8 mouse cellular contexts compared by ENCODE assay signal in the genomic region with DNA sequence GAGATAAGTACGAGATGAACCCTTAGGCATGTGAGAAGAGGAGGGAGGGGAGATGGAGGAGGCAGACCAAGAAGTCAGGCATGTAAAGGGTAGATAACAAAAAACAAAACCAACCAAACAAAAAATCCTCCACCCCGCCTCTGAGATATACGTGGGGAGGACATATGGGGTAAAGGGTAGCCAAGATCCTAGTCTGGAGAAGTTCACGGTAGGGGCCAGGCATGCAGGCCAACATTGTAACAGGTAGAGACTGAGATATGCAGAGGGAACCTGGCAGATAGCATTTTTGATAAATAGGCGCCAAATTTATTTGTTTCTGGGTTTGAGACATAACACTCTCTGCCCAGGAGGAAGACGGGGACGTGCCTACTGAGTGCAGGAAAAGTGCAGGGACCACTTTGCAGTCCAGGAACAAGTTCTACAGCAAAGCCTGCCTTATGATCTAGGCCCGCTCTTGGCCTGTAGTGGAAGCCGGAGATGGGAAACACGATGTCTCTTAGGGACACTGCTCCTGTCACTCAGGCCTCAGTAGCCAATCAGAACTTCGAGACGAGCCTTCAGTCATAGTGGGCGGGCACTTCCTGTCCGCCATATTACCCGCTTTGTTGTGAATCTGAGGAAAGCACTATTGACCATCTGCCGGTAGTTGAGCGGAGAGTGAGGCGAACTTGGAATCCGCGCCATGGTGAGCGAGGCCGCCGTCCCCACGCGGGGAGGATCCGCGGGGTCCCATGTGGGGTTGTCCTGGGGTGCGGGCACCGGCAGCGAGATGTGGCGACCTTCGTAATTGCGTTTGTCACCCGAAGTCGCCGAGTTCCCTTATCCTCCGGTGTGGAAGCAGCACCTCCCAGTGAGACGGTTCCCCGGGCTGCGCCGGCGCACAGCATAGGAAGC. TPM values are rescaled to one million over a fixed set of nuclear protein-coding genes. Genes with fewer than 3 reads are reported as not detected.
A peak's percentile ranks its signal among the peaks of the same experiment; 100 is the strongest.
DNase-seq lines count a peak whose midpoint lies in the region; ATAC-seq and TF ChIP-seq lines count a peak whose summit lies in the region.
"Not testable (repeated sequence)": the region's sequence is repeated elsewhere in the genome, so short reads cannot be mapped to it uniquely, and the experiment has no call there.

A gene (plus strand): TSS at position 626 of the 894 bp plus-strand sequence.

- peak; percentile 62 for DNase-seq in B cell, adult 2 months
- peak; percentile 94 for DNase-seq in brain, embryonic 14.5 days (ENCODE audit: low read depth)
- peak; percentile 92 for DNase-seq in midbrain, postnatal 0 days (ENCODE audit: low spot score)
- DNase-seq in spleen, postnatal 36 days (ENCODE audit: low spot score in 2 of 2) = peak; percentile 38 to 55

- not testable (repeated sequence) for H3K9me3 ChIP-seq in erythroblast, embryonic 14.5 days (ENCODE audit: control insufficient read depth, low read length); heart, embryonic 11.5 days (replicated peaks; ENCODE audit: control insufficient read depth, low read length); kidney, embryonic 15.5 days (replicated peaks); limb, embryonic 15.5 days; midbrain, postnatal 0 days (ENCODE audit: low read length)

- ATAC-seq in heart, embryonic 11.5 days (replicated peaks; ENCODE audit: insufficient number of reproducible peaks, low FRiP score, low TSS enrichment) = peak; percentile 93
- peak; percentile 98 for ATAC-seq in kidney, embryonic 15.5 days (replicated peaks; ENCODE audit: low FRiP score)
- ATAC-seq in limb, embryonic 15.5 days (ENCODE audit: insufficient number of reproducible peaks, low FRiP score, low TSS enrichment, low read depth) = peak; percentile 95
- ATAC-seq in midbrain, postnatal 0 days (ENCODE audit: low FRiP score) = peak; percentile 99

- 15% methylated on average over 42 of the region's 42 CpGs for WGBS in heart, embryonic 11.5 days (ENCODE audit: insufficient replicate concordance)
- 17% methylated on average over 42 of the region's 42 CpGs for WGBS in kidney, embryonic 15.5 days
- 16% methylated on average over 42 of the region's 42 CpGs for WGBS in limb, embryonic 15.5 days
- 18% methylated on average over 42 of the region's 42 CpGs for WGBS in midbrain, postnatal 0 days

- H3K27ac ChIP-seq in heart, embryonic 11.5 days (ENCODE audit: low read depth, low read length) = peak within 1 kb of the TSS; percentile 46; the same call in 1 of the 2 replicates
- peak within 1 kb of the TSS; percentile 84 for H3K27ac ChIP-seq in kidney, embryonic 15.5 days
- H3K27ac ChIP-seq in limb, embryonic 15.5 days = peak within 1 kb of the TSS; percentile 84
- H3K27ac ChIP-seq in midbrain, postnatal 0 days (ENCODE audit: low read depth, low read length) = peak within 1 kb of the TSS; percentile 75

- not testable (repeated sequence) for TF ChIP-seq CTCF in brain, embryonic 14.5 days (IDR thresholded peaks at IDR 0.05; ENCODE audit: borderline replicate concordance, extremely low read depth, insufficient read depth, insufficient read length); midbrain, postnatal 0 days (IDR thresholded peaks at IDR 0.05)

- peak within 1 kb of the TSS; percentile 56 for H3K4me2 ChIP-seq in heart, embryonic 11.5 days
- H3K4me2 ChIP-seq in kidney, embryonic 15.5 days = peak within 1 kb of the TSS; percentile 54
- peak within 1 kb of the TSS; percentile 38 for H3K4me2 ChIP-seq in limb, embryonic 15.5 days
- H3K4me2 ChIP-seq in midbrain, postnatal 0 days (ENCODE audit: low read depth, low read length, poor library complexity, severe bottlenecking) = peak within 1 kb of the TSS; percentile 33

- not testable (repeated sequence) for H3K27me3 ChIP-seq in erythroblast, embryonic 14.5 days (ENCODE audit: control insufficient read depth); heart, embryonic 11.5 days (ENCODE audit: control insufficient read depth, insufficient read depth, low read length); kidney, embryonic 15.5 days; limb, embryonic 15.5 days; midbrain, postnatal 0 days (ENCODE audit: insufficient read depth, low read length)

- peak within 1 kb of the TSS; percentile 59; the same call in 1 of the 2 replicates for H3K9ac ChIP-seq in heart, embryonic 11.5 days (ENCODE audit: low read depth, low read length)
- H3K9ac ChIP-seq in kidney, embryonic 15.5 days = peak within 1 kb of the TSS; percentile 51; the same call in 1 of the 2 replicates
- H3K9ac ChIP-seq in limb, embryonic 15.5 days = peak within 1 kb of the TSS; percentile 37; the same call in 1 of the 2 replicates
- peak within 1 kb of the TSS; percentile 50 for H3K9ac ChIP-seq in midbrain, postnatal 0 days (replicated peaks; ENCODE audit: low read length, poor library complexity, severe bottlenecking)

- not testable (repeated sequence) for H3K4me1 ChIP-seq in erythroblast, embryonic 14.5 days (ENCODE audit: control insufficient read depth); heart, embryonic 11.5 days (ENCODE audit: control insufficient read depth, insufficient read depth, low read length); kidney, embryonic 15.5 days; limb, embryonic 15.5 days; midbrain, postnatal 0 days (ENCODE audit: insufficient read depth, low read length)

- not testable (repeated sequence) for H3K36me3 ChIP-seq in erythroblast, embryonic 14.5 days (ENCODE audit: control insufficient read depth); heart, embryonic 11.5 days (ENCODE audit: control insufficient read depth, insufficient read depth, low read length); kidney, embryonic 15.5 days; limb, embryonic 15.5 days; midbrain, postnatal 0 days (ENCODE audit: insufficient read depth, low read length)

- TF ChIP-seq POLR2A in brain, embryonic 14.5 days (IDR thresholded peaks at IDR 0.05; ENCODE audit: borderline replicate concordance, extremely low read depth, insufficient read depth, insufficient read length, poor library complexity, severe bottlenecking) = peak; percentile 26; the same call in 1 of the 2 replicates

- peak within 1 kb of the TSS; percentile 65 for H3K4me3 ChIP-seq in erythroblast, embryonic 14.5 days (replicated peaks)
- peak within 1 kb of the TSS; percentile 52 for H3K4me3 ChIP-seq in heart, embryonic 11.5 days (ENCODE audit: low read depth, low read length)
- H3K4me3 ChIP-seq in kidney, embryonic 15.5 days (replicated peaks) = peak within 1 kb of the TSS; percentile 56
- H3K4me3 ChIP-seq in limb, embryonic 15.5 days = peak within 1 kb of the TSS; percentile 54
- H3K4me3 ChIP-seq in midbrain, postnatal 0 days (ENCODE audit: low read depth, low read length) = peak within 1 kb of the TSS; percentile 38

RNA-seq across cellular contexts. Expression of the gene that starts here (rescaled TPM):
- 2.4 and 2.7 TPM in 2 replicates for polyA plus RNA-seq in brain, embryonic 14.5 days (2012; rRNA removed)
- polyA plus RNA-seq in erythroblast, embryonic 14.5 days (2012) = not detected in 2 replicates
- 2.9 and 3.2 TPM in 2 replicates for polyA plus RNA-seq in heart, embryonic 11.5 days (2014; fragmentation: Nextera tagmentation; extraction: Ambion mirVana)
- 5.6 and 6.1 TPM in 2 replicates for polyA plus RNA-seq in kidney, embryonic 15.5 days (2015; fragmentation: Nextera tagmentation; extraction: Ambion mirVana)
- 4.9 and 5.0 TPM in 2 replicates for polyA plus RNA-seq in limb, embryonic 15.5 days (2015; fragmentation: Nextera tagmentation; extraction: Ambion mirVana)
- total RNA-seq in midbrain, postnatal 0 days (2014; rRNA removed) = 4.5 and 6.6 TPM in 2 replicates
- 4.2 and 4.3 TPM in 2 replicates for polyA plus RNA-seq in midbrain, postnatal 0 days (2015; fragmentation: Nextera tagmentation; extraction: Ambion mirVana)

Comparison
In these comparisons a context has a peak if more than half of its experiments do, and no peak if none do; other contexts are left out.
1. Peak in every context shown above with its lines: DNase-seq, ATAC-seq, H3K4me3 ChIP-seq and H3K27ac ChIP-seq.